Mouse (Mus musculus) T-cell, adult 2 months (primary cell): ENCODE results near the gene Ypel4.

Source experiments
- DNase-seq: peaks from one replicate; pipeline ENCODE4 v3.0.0; 2022; ENCODE audit warnings: low spot score

The Ypel4 gene

GRCm38 (mm10) chr2:84733579-84734300, at the start of gene Ypel4:
Gene Ypel4, plus strand, starts transcription at chr2:84734058.
- DNase-seq: peak; percentile 74

GRCm38 (mm10) chr2:84688080-84688844, 45.6 kb upstream of the Ypel4 start:
- no peak for DNase-seq

- no peak for DNase-seq
Measured at GRCm38 (mm10) chr2:84690050-84690449, 43.8 kb upstream of the Ypel4 start.

GRCm38 (mm10) chr2:84695007-84695695, 38.7 kb upstream of the Ypel4 start:
- no peak for DNase-seq

- no peak for DNase-seq
Measured at GRCm38 (mm10) chr2:84703497-84703896, 30.4 kb upstream of the Ypel4 start.

- DNase-seq: no peak
Measured at GRCm38 (mm10) chr2:84704329-84704728, 29.5 kb upstream of the Ypel4 start.

- no peak for DNase-seq
Measured at GRCm38 (mm10) chr2:84705295-84705694, 28.6 kb upstream of the Ypel4 start.

- no peak for DNase-seq
Measured at GRCm38 (mm10) chr2:84707523-84707922, 26.3 kb upstream of the Ypel4 start.

GRCm38 (mm10) chr2:84711898-84712297, 22.0 kb upstream of the Ypel4 start:
- no peak for DNase-seq

- no peak for DNase-seq
Measured at GRCm38 (mm10) chr2:84714422-84714810, 19.4 kb upstream of the Ypel4 start.

- peak; percentile 99 for DNase-seq
Measured at GRCm38 (mm10) chr2:84714811-84715561, 18.9 kb upstream of the Ypel4 start, which contains the start of gene Zdhhc5. Gene Zdhhc5, minus strand, starts transcription at chr2:84715180.

GRCm38 (mm10) chr2:84715562-84716361, 18.1 kb upstream of the Ypel4 start:
- peak; percentile 91 for DNase-seq

GRCm38 (mm10) chr2:84716423-84717355, 17.2 kb upstream of the Ypel4 start:
- no peak for DNase-seq

GRCm38 (mm10) chr2:84717357-84717756, 16.5 kb upstream of the Ypel4 start:
- no peak for DNase-seq

GRCm38 (mm10) chr2:84720718-84721117, 13.1 kb upstream of the Ypel4 start:
- no peak for DNase-seq

GRCm38 (mm10) chr2:84721182-84721581, 12.7 kb upstream of the Ypel4 start:
- no peak for DNase-seq

- DNase-seq: no peak
Measured at GRCm38 (mm10) chr2:84723856-84724255, 10.0 kb upstream of the Ypel4 start.

GRCm38 (mm10) chr2:84725770-84726169, 8.1 kb upstream of the Ypel4 start:
- DNase-seq: no peak

GRCm38 (mm10) chr2:84726716-84727115, 7.1 kb upstream of the Ypel4 start:
- DNase-seq: no peak
